Comparison of ENCODE assay signal across 9 mouse cellular contexts in genomic region chr12:79193441-79193840, GRCm38 (mm10). TPM values are rescaled to one million over a fixed set of nuclear protein-coding genes. Genes with fewer than 3 reads are reported as not detected.
DNase-seq lines count a peak whose midpoint lies in the region; ATAC-seq and TF ChIP-seq lines count a peak whose summit lies in the region.
"Had no signal": no experiment of that assay in that cellular context is flagged by ENCODE, and none has a peak within 500 bp of the region (broad histone marks: within the 10 kb centered on the region; RNA-seq: fewer than 3 reads in every experiment).

No protein-coding gene starts in this region.

- peaks cover under 1% of the 10 kb centered on the region; the same call in 1 of the 2 replicates for H3K36me3 ChIP-seq in intestine, postnatal 0 days (ENCODE audit: control insufficient read depth, insufficient read depth)
- no peaks in the 10 kb centered on the region for H3K36me3 ChIP-seq in intestine, embryonic 15.5 days

- H3K4me1 ChIP-seq in intestine, postnatal 0 days (replicated peaks; ENCODE audit: control insufficient read depth, insufficient read depth, low read length) = 0 out of 2 replicates have a peak, but pooled peaks cover 6% of the 10 kb centered on the region
- H3K4me1 ChIP-seq in intestine, embryonic 15.5 days (replicated peaks) = peaks cover 9% of the 10 kb centered on the region; the same call in 1 of the 2 replicates

- no peak overlapping the region for H3K27ac ChIP-seq in intestine, postnatal 0 days (ENCODE audit: low read depth, low read length)
- H3K27ac ChIP-seq in intestine, embryonic 15.5 days = no peak overlapping the region

- WGBS in intestine, postnatal 0 days = 7% methylated on average over 3 of the region's 3 CpGs
- 4% methylated on average over 3 of the region's 3 CpGs for WGBS in intestine, embryonic 15.5 days

- H3K4me2 ChIP-seq in intestine, postnatal 0 days (replicated peaks; ENCODE audit: low read depth) = no peak overlapping the region
- no peak overlapping the region for H3K4me2 ChIP-seq in intestine, embryonic 15.5 days (replicated peaks)

- no peak overlapping the region for H3K4me3 ChIP-seq in intestine, postnatal 0 days (ENCODE audit: low read depth, low read length)
- H3K4me3 ChIP-seq in intestine, embryonic 15.5 days (replicated peaks) = no peak overlapping the region
- H3K4me3 ChIP-seq: erythroblast, embryonic 14.5 days had no signal

- no peaks in the 10 kb centered on the region for H3K27me3 ChIP-seq in intestine, postnatal 0 days (replicated peaks; ENCODE audit: control insufficient read depth, insufficient read depth, low read length)
- H3K27me3 ChIP-seq in intestine, embryonic 15.5 days (replicated peaks) = no peaks in the 10 kb centered on the region

- no peak for ATAC-seq in intestine, postnatal 0 days
- ATAC-seq in intestine, embryonic 15.5 days = no peak
- peak; percentile 56; the same call in 1 of the 2 replicates for ATAC-seq in common myeloid progenitor, adult 5-6 weeks (replicated peaks; ENCODE audit: low read depth, poor library complexity, severe bottlenecking)

- no peak overlapping the region for H3K9ac ChIP-seq in intestine, postnatal 0 days (ENCODE audit: low read depth, low read length)
- no peak overlapping the region for H3K9ac ChIP-seq in intestine, embryonic 15.5 days

- TF ChIP-seq CTCF in intestine, postnatal 0 days (IDR thresholded peaks at IDR 0.05; ENCODE audit: low read depth) = peak; percentile 85

- peak; percentile 48 for DNase-seq in T-cell, adult 2 months (ENCODE audit: low spot score)
- peak; percentile 78 for DNase-seq in heart, postnatal 4 days
- peak; percentile 33 to 65 for DNase-seq in left cerebral cortex, postnatal 36 days (ENCODE audit: low spot score in 2 of 2)
- DNase-seq in ovary, adult 18-20 months (ENCODE audit: low spot score) = peak; percentile 36
- peak; percentile 56 for DNase-seq in thymus, postnatal 0 days (ENCODE audit: low spot score)

- intact Hi-C loops in left cerebral cortex, postnatal 36 days (cut with DNase I) = no loop called here

- no peaks in the 10 kb centered on the region for H3K9me3 ChIP-seq in intestine, postnatal 0 days (ENCODE audit: control insufficient read depth)
- no peaks in the 10 kb centered on the region for H3K9me3 ChIP-seq in intestine, embryonic 15.5 days

RNA-seq across cellular contexts. Expression of gene Rdh11, which starts 1.3 kb away (rescaled TPM):
- polyA plus RNA-seq in intestine, postnatal 0 days (2015; fragmentation: Nextera tagmentation; extraction: Ambion mirVana) = 10.4 and 11.6 TPM in 2 replicates
- 34.7 and 38.9 TPM in 2 replicates for polyA plus RNA-seq in intestine, embryonic 15.5 days (2015; fragmentation: Nextera tagmentation; extraction: Ambion mirVana)
- total RNA-seq in common myeloid progenitor, adult 5-6 weeks (2017) = 24.7 and 25.1 TPM in 2 replicates
- total RNA-seq in heart, postnatal 4 days (2021) = 10 to 100 TPM in 1 of 2 experiments, 1 to 10 TPM in 1; 9.8 to 10.3 TPM
- total RNA-seq in left cerebral cortex, postnatal 36 days (2021) = 10 to 100 TPM; 20.7 to 23.4 TPM
- 20.0 and 24.7 TPM in 2 replicates for polyA plus RNA-seq in thymus, postnatal 0 days (2015; fragmentation: Nextera tagmentation; extraction: Ambion mirVana)

RNA-seq across cellular contexts. Expression of gene Rdh12, which starts 15.3 kb away (rescaled TPM):
- polyA plus RNA-seq in intestine, postnatal 0 days (2015; fragmentation: Nextera tagmentation; extraction: Ambion mirVana) = 0.24 and 0.44 TPM in 2 replicates
- polyA plus RNA-seq in intestine, embryonic 15.5 days (2015; fragmentation: Nextera tagmentation; extraction: Ambion mirVana) = 1.3 and 1.4 TPM in 2 replicates
- 0.73 and 5.1 TPM in 2 replicates for total RNA-seq in common myeloid progenitor, adult 5-6 weeks (2017)
- not detected for total RNA-seq in heart, postnatal 4 days (2021)
- 1 to 10 TPM; 2.0 to 2.1 TPM for total RNA-seq in left cerebral cortex, postnatal 36 days (2021)
- polyA plus RNA-seq in thymus, postnatal 0 days (2015; fragmentation: Nextera tagmentation; extraction: Ambion mirVana) = 4.3 and 4.8 TPM in 2 replicates

RNA-seq across cellular contexts. Expression of gene Vti1b, which starts 21.0 kb away (rescaled TPM):
- 142 and 144 TPM in 2 replicates for polyA plus RNA-seq in intestine, postnatal 0 days (2015; fragmentation: Nextera tagmentation; extraction: Ambion mirVana)
- 106 and 111 TPM in 2 replicates for polyA plus RNA-seq in intestine, embryonic 15.5 days (2015; fragmentation: Nextera tagmentation; extraction: Ambion mirVana)
- 147 and 182 TPM in 2 replicates for total RNA-seq in common myeloid progenitor, adult 5-6 weeks (2017)
- 10 to 100 TPM; 57.5 to 60.4 TPM for total RNA-seq in heart, postnatal 4 days (2021)
- 100 to 1,000 TPM; 234 to 259 TPM for total RNA-seq in left cerebral cortex, postnatal 36 days (2021)
- 82.7 and 90.8 TPM in 2 replicates for polyA plus RNA-seq in thymus, postnatal 0 days (2015; fragmentation: Nextera tagmentation; extraction: Ambion mirVana)
